Mouse (Mus musculus) right cerebral cortex, adult 18-20 months (tissue): ENCODE measurements at regions not wholly inside any gene's neighbourhood (a gene's known extent, or its start where the extent isn't known, plus 50 kb on each side); places are given as distances from the start of the nearest gene placed in this dataset.

ENCODE experiments used
- DNase-seq: peaks from one replicate; pipeline ENCODE4 v3.0.0; 2022; ENCODE audit warnings: mixed read lengths

- DNase-seq = no peak
Observed at GRCm38 (mm10) chr10:71754799-71755198, 407.2 kb downstream of the Ipmk start.

GRCm38 (mm10) chr10:71778903-71779302 is 431.3 kb downstream of the Ipmk start:
- DNase-seq = no peak

- DNase-seq = no peak
Observed at GRCm38 (mm10) chr10:71789241-71789640, 441.7 kb downstream of the Ipmk start.

GRCm38 (mm10) chr10:71789936-71790335 is 442.4 kb downstream of the Ipmk start:
- DNase-seq = no peak

GRCm38 (mm10) chr10:71798638-71799037 is 451.1 kb downstream of the Ipmk start:
- DNase-seq = no peak

- no peak for DNase-seq
Observed at GRCm38 (mm10) chr10:71802457-71802856, 454.9 kb downstream of the Ipmk start.

GRCm38 (mm10) chr10:71832633-71833032 is 485.1 kb downstream of the Ipmk start:
- DNase-seq = no peak

GRCm38 (mm10) chr10:71835018-71835417 is 487.5 kb downstream of the Ipmk start:
- DNase-seq = no peak

- DNase-seq = no peak
Observed at GRCm38 (mm10) chr10:71857089-71857488, 509.5 kb downstream of the Ipmk start.

- peak; percentile 52 for DNase-seq
Observed at GRCm38 (mm10) chr10:71857518-71857973, 510.0 kb downstream of the Ipmk start.

- no peak for DNase-seq
Observed at GRCm38 (mm10) chr10:71893726-71894125, 546.2 kb downstream of the Ipmk start.

- DNase-seq = no peak
Observed at GRCm38 (mm10) chr10:71905029-71905428, 557.5 kb downstream of the Ipmk start.
